Mouse (Mus musculus): ENCODE results near the gene Ankrd17. TPM values are rescaled to one million over a fixed set of nuclear protein-coding genes. Genes with fewer than 3 reads are reported as not detected.
A peak's percentile ranks its signal among the peaks of the same experiment; 100 is the strongest.
"Not testable (repeated sequence)": the region's sequence is repeated elsewhere in the genome, so short reads cannot be mapped to it uniquely, and the experiment has no call there.

The Ankrd17 gene
- total RNA-seq, 2 experiments from 2014 or later, result 74.9 to 86.9 TPM

DNA sequence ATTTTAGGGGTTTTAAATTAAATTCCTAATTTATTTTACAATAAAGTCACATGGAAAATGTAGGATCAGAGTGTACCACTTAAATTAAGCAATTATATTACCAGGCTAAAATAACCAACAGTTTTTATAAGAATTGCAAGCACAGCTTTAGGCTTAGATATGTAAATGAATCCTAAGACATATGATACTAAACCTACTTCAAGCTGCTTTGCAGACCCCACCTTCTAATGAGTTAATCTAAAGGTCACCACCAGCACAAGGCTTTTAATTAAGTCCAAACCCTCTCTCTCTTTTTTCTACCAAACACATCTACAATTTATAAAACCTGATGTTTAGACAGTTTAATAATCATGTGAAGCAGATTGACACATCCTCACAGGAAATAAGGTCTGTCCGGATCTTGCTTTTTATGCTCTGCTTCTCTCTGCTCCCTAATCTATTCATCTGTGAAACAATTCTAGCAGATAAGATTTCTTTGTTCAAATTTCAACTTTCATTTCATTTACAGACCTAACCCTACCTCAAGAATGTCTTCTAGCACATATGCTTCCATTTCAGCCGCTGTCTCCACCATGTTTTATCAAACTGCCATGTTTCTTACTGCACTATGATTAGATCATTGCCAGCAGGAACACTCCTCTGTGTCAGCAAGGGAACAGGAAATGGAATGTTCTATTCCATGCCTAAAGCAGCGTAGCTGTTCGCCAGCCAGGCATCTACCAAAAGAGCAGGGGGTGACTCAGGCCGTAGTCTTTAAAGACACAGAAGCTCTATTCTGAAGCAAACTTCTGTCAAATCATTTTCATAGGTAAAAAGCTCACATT, 27.0 kb downstream of the Ankrd17 start:
- ATAC-seq (replicated peaks; ENCODE audit: poor library complexity, severe bottlenecking), result peak; percentile 81

DNA sequence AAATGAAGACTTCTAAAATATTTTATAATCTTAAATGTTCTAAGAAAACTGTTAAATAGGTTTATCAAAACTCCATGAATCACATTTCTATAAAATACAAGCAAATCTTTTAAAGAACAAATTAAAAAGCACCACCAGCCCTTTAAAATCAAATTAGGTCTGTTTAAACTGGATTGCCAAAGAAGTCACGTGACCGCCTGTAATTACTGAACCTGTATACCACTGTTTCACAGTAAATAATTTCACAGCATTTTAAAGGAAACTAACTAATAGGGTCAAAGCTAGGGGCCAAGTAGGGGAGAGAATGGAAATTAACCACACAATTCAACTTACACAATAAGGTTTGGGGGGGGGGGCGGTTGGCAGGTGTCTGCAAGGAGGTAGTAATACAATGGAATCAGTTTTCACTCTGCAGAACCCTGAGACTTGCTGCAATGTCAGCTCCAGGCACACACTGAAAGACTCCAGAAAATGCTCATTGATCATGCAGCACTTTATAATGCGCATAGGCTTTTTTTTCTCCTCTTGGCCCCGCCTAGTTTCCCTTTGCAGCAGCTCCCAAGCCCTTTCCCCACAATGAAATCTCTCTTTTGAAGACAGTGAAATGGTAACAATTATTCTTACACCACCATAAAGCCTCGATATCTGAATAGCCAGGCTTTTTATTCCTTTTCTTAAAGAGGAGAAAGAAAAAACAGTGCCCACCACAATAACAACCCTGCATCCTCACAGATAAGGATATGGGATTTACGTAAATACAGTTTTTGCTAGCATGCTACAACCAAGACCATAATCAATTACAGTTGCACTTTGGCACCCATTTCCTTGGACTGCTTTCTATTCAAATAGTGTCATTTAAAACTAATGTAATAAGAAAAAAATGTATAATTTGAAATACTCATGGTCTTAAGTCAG, 27.9 kb downstream of the Ankrd17 start:
- peak; percentile 78 for ATAC-seq (replicated peaks; ENCODE audit: poor library complexity, severe bottlenecking)

DNA sequence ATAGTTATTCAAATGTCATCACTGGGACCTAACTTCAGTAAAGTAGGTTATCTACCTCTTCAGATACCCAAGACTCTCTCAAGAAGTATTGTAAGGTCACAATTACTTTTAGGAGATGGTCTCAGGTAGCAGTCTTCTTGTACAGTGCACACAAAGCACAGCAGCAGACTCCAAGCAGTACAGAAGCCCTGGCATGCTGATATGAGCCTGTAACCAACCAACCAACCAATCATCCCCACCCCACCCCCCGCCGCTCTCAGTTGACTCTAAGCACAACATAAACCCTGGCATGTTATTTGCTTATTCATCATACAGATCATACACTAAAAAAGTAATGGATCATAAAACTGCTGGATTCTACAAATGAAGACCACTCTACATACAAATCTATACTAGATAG, 33.9 kb downstream of the Ankrd17 start:
- ATAC-seq (replicated peaks; ENCODE audit: poor library complexity, severe bottlenecking), result no peak

DNA sequence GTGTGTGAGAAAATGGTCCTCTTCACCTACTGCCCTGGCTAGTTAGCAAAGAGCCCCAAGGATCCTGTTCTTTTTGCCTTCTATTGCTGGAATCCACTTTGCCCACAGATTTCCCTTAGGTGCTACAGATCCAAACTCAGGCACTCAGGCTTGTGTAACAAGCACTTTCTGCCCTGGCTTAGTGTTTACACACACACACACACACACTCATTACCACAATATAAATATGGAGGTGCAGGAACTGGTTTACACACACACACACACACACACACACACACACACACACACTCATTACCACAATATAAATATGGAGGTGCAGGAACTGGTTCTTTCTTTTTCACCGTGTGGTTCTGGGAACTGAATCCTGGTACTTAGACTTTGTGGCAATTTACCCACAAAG, 35.3 kb downstream of the Ankrd17 start:
- peak; percentile 53 for ATAC-seq (replicated peaks; ENCODE audit: poor library complexity, severe bottlenecking)

DNA sequence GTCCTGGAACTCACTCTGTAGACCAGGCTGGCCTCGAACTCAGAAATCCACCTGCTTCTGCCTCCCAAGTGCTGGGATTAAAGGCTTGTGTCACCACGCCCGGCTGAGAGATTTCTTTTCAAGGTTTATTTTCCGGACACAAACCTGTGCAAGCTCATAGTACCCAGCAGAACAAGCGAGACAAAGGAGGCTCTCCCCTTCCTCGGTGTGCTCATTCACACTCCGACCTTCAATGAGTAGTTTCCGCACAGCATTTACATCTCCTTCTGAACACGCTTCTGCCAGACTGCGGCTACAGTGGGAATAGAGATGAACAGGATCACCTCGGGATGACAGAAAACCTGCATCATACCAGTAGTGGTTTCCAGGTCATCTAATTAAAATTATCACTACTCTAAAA, 68.0 kb downstream of the Ankrd17 start:
- ATAC-seq (replicated peaks; ENCODE audit: poor library complexity, severe bottlenecking), result no peak

DNA sequence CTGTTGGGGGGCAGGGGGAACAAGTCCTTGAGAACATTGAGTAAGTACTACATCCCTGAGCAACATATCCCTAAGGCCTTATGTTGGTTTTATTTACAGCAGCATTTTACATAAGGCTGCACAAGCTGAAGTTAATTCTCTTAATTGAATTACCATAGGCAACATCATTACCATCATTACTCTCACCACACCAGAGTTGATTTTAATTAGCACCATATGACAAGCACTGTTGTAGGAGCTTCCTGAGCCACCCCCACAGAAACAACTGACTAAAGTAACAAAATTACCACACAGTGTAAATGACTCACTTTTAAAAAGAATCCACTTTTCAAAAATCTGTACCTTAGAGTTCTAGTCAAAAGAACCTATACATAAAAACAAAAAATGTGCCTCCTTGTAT, 76.5 kb downstream of the Ankrd17 start:
- ATAC-seq (replicated peaks; ENCODE audit: poor library complexity, severe bottlenecking), result no peak

DNA sequence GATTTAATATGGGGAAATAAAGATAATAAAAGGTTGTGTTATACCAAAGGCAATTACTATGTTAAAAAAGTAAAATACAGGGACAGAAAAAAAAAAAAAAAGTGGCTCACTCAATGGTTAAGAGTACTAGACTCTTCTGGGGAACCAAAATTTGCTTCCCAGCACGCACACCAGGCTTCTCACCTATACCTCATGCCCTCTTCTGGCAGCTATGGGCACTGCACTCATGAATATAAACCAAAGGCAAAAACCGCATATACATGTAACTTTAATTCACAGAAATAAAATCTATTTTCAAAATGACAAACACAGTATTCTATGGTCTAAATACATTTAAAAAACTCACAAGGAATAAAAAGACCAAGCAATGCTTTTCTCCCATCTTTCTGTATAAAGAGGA, 79.8 kb downstream of the Ankrd17 start:
- peak; percentile 86 for ATAC-seq (replicated peaks; ENCODE audit: poor library complexity, severe bottlenecking)

DNA sequence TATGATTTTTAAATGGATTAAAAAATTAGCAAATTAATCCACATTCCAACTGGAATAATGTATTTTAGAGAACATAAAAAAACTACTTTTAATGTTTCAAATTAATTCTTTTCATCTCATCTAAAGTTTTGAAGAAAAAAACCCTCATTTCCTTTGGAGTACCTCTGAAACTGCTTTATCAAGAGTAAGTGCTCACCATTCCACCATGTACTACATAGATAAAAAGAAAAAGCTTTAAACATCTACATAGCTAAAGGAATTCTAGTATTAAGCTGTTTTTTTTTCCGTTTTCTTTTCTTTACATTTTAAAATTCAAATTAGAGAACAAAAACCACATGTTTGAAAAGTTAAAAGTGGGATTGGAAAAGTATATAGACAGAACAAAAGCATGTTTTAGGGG, 86.3 kb downstream of the Ankrd17 start:
- no peak for ATAC-seq (replicated peaks; ENCODE audit: poor library complexity, severe bottlenecking)

DNA sequence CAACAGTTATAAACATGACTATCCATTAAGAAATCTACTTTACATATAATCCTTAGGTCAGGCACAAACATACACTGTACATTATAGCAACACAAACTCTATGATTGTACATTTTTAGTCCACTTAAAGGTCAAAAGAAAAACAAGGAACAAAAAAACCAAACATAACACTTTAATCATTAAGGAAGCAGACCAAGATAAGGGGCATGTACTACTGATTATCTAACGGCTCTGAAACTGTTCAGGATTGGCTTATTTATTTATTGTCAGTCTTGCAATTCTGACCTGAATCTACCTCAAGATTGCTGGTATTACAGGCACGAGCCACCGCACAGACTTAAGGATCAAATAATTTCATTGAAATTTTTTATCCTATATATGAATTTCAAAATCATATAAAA, 87.0 kb downstream of the Ankrd17 start:
- ATAC-seq (replicated peaks; ENCODE audit: poor library complexity, severe bottlenecking), result no peak

DNA sequence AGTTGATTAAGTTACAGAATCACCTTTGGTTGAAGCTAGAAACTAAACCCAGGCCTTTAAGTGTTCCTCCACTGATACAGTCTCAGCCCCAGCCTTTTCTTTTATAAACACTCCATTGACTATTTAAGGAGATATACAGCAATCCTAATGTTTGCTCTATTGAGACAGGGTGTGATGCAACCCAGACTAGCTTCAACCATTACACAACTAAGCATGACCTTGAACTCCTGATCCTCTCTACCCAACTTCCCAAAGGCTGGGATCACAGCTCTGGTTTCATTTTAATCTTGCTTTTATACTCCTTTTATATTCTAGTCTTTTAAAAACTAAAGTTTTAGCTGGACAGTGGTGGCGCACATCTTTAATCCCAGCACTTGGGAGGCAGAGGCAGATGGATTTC, 88.9 kb downstream of the Ankrd17 start:
- peak; percentile 59 for ATAC-seq (replicated peaks; ENCODE audit: poor library complexity, severe bottlenecking)

DNA sequence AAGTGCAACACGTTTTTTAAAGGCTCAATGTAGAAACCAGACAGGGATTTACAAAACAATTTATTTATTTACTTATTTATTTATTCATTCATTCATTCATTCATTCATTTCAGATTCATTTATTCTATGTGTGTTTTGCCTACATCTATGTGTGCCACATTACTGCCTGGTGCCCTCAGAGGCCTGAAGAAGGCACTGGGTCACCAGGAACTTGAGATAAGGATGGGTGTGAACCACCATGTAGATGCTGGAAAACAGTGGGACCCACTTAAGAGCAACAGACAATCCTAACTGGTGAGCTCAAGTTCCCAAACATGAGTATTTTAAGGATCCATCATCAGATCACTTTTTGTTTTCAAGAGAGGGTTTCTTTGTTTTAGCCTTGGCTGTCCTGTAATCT, 91.6 kb downstream of the Ankrd17 start:
- ATAC-seq (replicated peaks; ENCODE audit: poor library complexity, severe bottlenecking), result no peak

DNA sequence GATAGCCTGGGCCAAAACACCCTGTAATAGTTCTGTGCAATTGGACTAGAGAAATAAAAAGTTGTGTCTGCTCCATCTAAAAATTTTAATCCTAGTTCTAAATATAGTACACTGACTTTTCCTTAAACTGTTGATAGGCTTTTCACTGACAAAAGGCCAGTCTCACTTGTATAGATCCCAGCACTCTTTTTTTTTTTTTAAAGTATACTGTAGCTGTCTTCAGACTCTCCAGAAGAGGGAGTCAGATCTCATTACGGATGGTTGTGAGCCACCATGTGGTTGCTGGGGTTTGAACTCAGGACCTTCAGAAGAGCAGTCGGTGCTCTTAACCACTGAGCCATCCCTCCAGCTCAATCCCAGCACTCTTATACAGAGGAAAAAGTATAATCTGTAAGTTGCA, 104.1 kb downstream of the Ankrd17 start:
- ATAC-seq (replicated peaks; ENCODE audit: poor library complexity, severe bottlenecking), result not testable (repeated sequence)

DNA sequence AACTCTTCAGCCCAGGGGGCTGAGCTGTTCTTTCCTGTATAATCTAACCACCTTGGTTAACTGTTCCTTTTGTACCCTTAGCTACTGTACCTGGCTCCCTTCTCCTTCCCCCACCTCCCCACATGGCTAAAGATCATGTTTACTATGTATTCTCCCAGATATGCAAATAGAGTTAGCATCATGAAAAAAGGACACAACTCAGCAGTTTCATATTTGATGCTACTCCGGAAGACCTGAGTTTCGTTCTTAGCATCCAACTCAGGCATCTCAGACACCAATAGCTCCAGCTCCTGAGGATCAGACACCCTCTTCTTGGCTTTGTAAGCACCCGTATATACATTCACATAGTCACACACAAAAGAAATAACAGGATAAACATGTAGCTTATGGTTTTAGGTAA, 109.4 kb downstream of the Ankrd17 start:
- no peak for ATAC-seq (replicated peaks; ENCODE audit: poor library complexity, severe bottlenecking)

DNA sequence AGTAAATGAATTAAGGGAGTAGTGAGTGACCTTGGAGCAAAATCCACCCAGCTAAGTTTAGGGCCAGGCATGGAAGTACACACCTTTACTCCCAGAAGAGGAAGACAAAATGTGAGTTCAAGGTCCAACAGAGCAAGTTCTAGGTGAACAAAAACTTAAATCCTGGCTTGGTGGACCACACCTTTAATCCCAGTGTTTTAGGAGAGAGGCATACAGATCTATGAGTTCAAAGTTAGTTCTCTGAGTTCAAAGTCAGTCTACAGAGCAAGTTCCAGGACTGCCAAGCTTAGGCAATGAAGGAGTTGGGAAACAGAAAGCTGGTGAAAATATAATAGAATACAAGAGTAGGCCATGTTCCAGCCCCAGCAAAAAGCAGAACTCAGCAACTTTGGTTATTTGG, 118.9 kb downstream of the Ankrd17 start:
- no peak for ATAC-seq (replicated peaks; ENCODE audit: poor library complexity, severe bottlenecking)

DNA sequence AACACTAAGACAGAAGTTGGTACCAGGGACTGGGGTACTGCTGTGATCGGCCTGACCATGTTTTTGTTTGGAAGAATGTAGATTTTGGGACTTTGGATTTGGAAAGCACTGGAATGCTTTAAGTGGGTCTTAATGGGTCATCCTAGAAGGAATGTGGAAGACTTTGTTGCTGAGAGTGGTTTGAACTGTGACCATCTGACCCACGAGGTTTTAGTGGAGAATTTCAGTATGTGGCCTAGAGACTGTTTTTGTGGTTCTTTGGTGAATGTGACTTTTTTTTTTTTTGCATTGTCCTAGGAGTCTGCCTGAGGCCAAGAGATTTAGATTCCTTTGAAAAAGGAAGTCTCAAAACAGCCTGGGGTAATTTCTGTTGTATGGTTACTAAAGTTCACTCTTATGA, 119.4 kb downstream of the Ankrd17 start:
- no peak for ATAC-seq (replicated peaks; ENCODE audit: poor library complexity, severe bottlenecking)

DNA sequence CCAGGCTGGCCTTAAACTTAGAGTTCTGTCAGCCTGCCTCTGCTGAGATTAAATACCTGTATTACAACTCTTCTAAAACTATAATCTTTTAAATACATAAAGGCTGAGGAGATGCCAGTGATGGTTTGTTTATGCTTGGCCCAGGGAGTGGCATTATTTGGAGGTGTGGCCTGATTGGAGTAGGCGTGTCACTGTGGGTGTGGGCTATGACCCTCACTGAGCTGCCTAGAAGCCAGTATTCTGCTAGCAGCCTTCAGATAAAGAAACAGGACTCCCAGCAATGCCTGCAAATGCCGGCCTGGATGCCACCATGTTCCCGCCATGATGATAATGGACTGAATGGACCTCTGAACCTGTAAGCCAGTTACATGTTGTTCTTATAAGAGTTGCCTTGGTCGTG, 119.8 kb downstream of the Ankrd17 start:
- no peak for ATAC-seq (replicated peaks; ENCODE audit: poor library complexity, severe bottlenecking)

DNA sequence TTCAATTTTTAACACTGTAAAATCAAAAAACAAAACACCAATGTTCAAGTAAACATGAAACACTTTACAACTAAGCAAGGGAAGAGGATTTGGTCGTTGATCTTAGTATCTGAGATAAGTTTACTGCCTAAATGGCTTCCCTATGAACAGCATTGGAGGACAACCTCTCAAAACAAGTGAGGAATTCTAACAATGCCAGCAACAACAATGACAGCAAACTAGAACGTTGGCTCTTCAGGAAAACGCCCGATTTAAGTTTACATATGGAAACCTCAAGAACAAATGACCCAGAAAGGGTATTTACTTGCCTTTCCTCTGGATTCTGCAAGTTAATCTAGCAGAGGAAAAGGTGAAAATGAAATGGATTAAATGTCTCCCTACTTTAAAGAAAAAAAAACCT, 121.0 kb downstream of the Ankrd17 start:
- ATAC-seq (replicated peaks; ENCODE audit: poor library complexity, severe bottlenecking), result no peak

DNA sequence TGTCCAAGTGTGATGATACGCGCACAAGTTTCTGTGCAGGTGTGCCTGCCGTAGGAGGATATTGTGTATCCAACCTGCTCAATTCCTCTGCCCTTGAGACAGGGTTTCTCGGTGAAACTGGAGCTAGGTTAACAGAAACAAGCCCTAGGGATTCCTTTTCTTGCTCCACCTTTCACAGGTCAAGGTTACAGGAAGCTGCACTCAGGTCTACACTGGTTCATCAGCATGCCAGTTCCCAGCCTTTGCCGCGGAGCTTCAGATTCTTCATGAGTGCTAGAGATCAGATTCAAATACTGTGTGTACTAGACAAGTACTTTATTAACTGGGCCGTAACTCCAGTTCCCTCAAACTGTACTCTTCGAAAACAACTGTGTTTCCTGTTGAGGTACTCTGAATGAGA, 131.2 kb downstream of the Ankrd17 start:
- no peak for ATAC-seq (replicated peaks; ENCODE audit: poor library complexity, severe bottlenecking)

DNA sequence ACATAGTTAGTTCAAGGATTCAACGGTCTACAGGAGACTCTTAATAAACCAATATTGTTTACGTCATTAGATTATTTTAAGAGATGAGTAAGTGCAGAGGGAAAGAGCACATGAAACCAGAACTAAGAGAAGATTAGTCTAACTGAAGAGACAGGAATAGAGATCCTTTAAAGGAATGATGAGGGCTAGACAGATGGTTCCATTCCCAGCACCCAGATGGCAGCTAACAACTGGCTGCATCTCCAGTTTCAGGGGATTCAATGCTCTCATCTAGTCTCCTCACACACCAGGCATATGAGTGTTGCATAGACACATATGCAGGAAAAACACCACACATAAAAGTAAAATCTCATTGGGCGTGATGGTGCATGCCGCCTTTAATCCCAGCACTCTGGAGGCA, 133.1 kb downstream of the Ankrd17 start:
- ATAC-seq (replicated peaks; ENCODE audit: poor library complexity, severe bottlenecking), result no peak

DNA sequence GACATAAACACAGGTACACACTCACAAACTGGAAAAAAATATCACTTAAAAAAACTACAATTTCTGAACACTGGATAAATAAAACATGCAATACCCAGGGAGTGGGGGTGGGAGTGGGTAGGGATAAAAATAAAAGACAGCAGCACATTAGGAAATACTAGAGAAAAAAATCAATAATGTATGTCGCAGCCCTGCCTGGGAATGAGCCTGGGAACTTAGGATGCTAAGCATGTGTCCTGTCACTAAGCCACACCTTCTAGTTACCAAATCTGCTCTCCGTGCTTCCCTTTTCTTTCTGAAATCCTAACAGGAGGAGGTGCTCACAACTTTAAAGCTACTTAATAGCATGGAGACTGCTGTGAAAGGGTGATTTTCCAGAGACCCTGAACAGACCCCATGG, 136.6 kb downstream of the Ankrd17 start:
- ATAC-seq (replicated peaks; ENCODE audit: poor library complexity, severe bottlenecking), result no peak

DNA sequence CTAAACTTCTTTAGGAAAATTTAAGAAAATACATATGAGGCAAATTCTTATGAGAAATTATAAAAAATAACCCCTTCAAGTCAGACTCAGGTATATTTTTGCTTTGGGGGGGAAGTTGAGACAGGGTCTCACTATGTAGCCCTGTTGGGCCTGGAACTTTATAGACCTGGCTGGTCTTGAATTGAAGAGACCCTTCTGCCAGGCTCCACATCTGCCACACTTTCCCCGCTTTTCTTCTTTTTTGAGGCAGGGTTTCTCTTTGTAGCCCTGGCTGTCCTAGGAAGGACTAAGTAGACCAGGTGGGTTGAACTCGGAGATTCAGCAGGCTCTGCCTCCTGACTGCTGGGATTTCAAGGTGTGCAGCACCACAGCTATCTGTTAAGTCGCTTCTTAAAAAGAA, 139.7 kb downstream of the Ankrd17 start:
- ATAC-seq (replicated peaks; ENCODE audit: poor library complexity, severe bottlenecking), result no peak

DNA sequence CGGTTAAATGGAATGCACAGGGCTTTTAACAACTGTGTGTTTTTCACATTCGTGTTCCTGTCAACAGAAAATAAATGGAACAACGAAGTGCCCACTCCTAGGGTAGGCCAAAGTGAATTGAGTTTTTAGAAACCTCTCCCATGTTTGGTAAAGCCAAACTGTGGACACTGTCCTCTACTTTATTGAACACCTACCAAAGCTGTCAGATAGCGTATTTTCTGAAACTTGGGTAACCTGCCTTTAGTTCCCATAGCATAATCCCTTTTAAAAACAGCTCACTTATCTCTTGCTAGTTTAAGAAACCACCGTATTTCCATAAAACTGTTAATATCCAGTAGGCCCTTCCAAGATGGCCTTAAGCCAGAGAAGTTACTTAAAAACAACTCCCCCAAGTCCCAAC, 141.6 kb downstream of the Ankrd17 start:
- ATAC-seq (replicated peaks; ENCODE audit: poor library complexity, severe bottlenecking), result no peak

Measured in granulocyte monocyte progenitor cell, adult 5-6 weeks (primary cell).